Mouse (Mus musculus): ENCODE data around the gene Tpd52l1.
A peak's percentile ranks its signal among the peaks of the same experiment; 100 is the strongest.
"Not testable (repeated sequence)": the region's sequence is repeated elsewhere in the genome, so short reads cannot be mapped to it uniquely, and the experiment has no call there.

Gene Tpd52l1

GRCm38 (mm10) chr10:31445291-31446124 lies at the start of gene Tpd52l1:
Gene Tpd52l1, minus strand, starts transcription at chr10:31445958.
- DNase-seq (ENCODE audit: low read depth), result peak; percentile 1

GRCm38 (mm10) chr10:31494296-31494695 lies 48.5 kb upstream of the Tpd52l1 start:
- no peak for DNase-seq (ENCODE audit: low read depth)

- DNase-seq (ENCODE audit: low read depth), result no peak
Observed at GRCm38 (mm10) chr10:31467043-31467898, 21.5 kb upstream of the Tpd52l1 start.

- DNase-seq (ENCODE audit: low read depth), result no peak
Observed at GRCm38 (mm10) chr10:31465840-31466541, 20.2 kb upstream of the Tpd52l1 start.

- no peak for DNase-seq (ENCODE audit: low read depth)
Observed at GRCm38 (mm10) chr10:31465424-31465823, 19.7 kb upstream of the Tpd52l1 start.

- no peak for DNase-seq (ENCODE audit: low read depth)
Observed at GRCm38 (mm10) chr10:31463044-31463443, 17.3 kb upstream of the Tpd52l1 start.

GRCm38 (mm10) chr10:31456806-31457205 lies 11.0 kb upstream of the Tpd52l1 start:
- DNase-seq (ENCODE audit: low read depth), result no peak

- DNase-seq (ENCODE audit: low read depth), result no peak
Observed at GRCm38 (mm10) chr10:31447083-31447482, 1.3 kb upstream of the Tpd52l1 start.

- no peak for DNase-seq (ENCODE audit: low read depth)
Observed at GRCm38 (mm10) chr10:31444206-31444605, 1.6 kb downstream of the Tpd52l1 start.

- no peak for DNase-seq (ENCODE audit: low read depth)
Observed at GRCm38 (mm10) chr10:31441491-31441890, 4.3 kb downstream of the Tpd52l1 start.

GRCm38 (mm10) chr10:31436047-31436446 lies 9.7 kb downstream of the Tpd52l1 start:
- no peak for DNase-seq (ENCODE audit: low read depth)

GRCm38 (mm10) chr10:31417956-31418355 lies 27.8 kb downstream of the Tpd52l1 start:
- no peak for DNase-seq (ENCODE audit: low read depth)

- DNase-seq (ENCODE audit: low read depth), result no peak
Observed at GRCm38 (mm10) chr10:31392990-31393389, 52.8 kb downstream of the Tpd52l1 start.

- DNase-seq (ENCODE audit: low read depth), result no peak
Observed at GRCm38 (mm10) chr10:31390777-31391395, 54.9 kb downstream of the Tpd52l1 start.

GRCm38 (mm10) chr10:31388566-31388965 lies 57.2 kb downstream of the Tpd52l1 start:
- DNase-seq (ENCODE audit: low read depth), result not testable (repeated sequence)

GRCm38 (mm10) chr10:31370200-31370599 lies 75.6 kb downstream of the Tpd52l1 start:
- not testable (repeated sequence) for DNase-seq (ENCODE audit: low read depth)

GRCm38 (mm10) chr10:31359749-31360148 lies 86.0 kb downstream of the Tpd52l1 start:
- no peak for DNase-seq (ENCODE audit: low read depth)

- DNase-seq (ENCODE audit: low read depth), result no peak
Observed at GRCm38 (mm10) chr10:31354886-31355461, 90.8 kb downstream of the Tpd52l1 start.

GRCm38 (mm10) chr10:31354141-31354540 lies 91.6 kb downstream of the Tpd52l1 start:
- DNase-seq (ENCODE audit: low read depth), result no peak

GRCm38 (mm10) chr10:31352845-31353427 lies 92.8 kb downstream of the Tpd52l1 start:
- DNase-seq (ENCODE audit: low read depth), result no peak

GRCm38 (mm10) chr10:31351056-31351455 lies 94.7 kb downstream of the Tpd52l1 start:
- no peak for DNase-seq (ENCODE audit: low read depth)

All from naive thymus-derived CD4-positive, alpha-beta T cell, adult 2 months (primary cell).